Mouse (Mus musculus) G1E-ER4 (cell line): ENCODE data around the gene Actl6a. TPM values are rescaled to one million over a fixed set of nuclear protein-coding genes. Genes with fewer than 3 reads are reported as not detected.
A peak's percentile ranks its signal among the peaks of the same experiment; 100 is the strongest.

Experiments used
- GATA1 ChIP-seq: IDR thresholded peaks from one replicate; pipeline ENCODE4 v1.8.0; 2012; ENCODE audit warnings: low read length, inconsistent platforms
- polyA plus RNA-seq: library from polyadenylated mRNA; stranded (reverse); fragments of >175 nt; gene quantifications from 2 replicates; pipeline ENCODE4 v1.2.3, GENCODE M21; 2012

Actl6a gene
- polyA plus RNA-seq, 1 experiment = 14.2 TPM

- peak; percentile 95 for TF ChIP-seq GATA1
Measured at GRCm38 (mm10) chr3:32689567-32689999, 16.5 kb upstream of the Actl6a start.

GRCm38 (mm10) chr3:32690008-32690407 is 16.1 kb upstream of the Actl6a start:
- TF ChIP-seq GATA1 = no peak

GRCm38 (mm10) chr3:32690901-32691300 is 15.2 kb upstream of the Actl6a start:
- no peak for TF ChIP-seq GATA1

- TF ChIP-seq GATA1 = no peak
Measured at GRCm38 (mm10) chr3:32691841-32692240, 14.3 kb upstream of the Actl6a start.

GRCm38 (mm10) chr3:32694211-32694610 is 11.9 kb upstream of the Actl6a start:
- TF ChIP-seq GATA1 = no peak

GRCm38 (mm10) chr3:32694737-32695582 is 11.1 kb upstream of the Actl6a start:
- no peak for TF ChIP-seq GATA1

- no peak for TF ChIP-seq GATA1
Measured at GRCm38 (mm10) chr3:32695583-32695980, 10.5 kb upstream of the Actl6a start.

GRCm38 (mm10) chr3:32698228-32698863 is 7.8 kb upstream of the Actl6a start:
- TF ChIP-seq GATA1 = no peak

GRCm38 (mm10) chr3:32708052-32708367 is 1.9 kb downstream of the Actl6a start:
- TF ChIP-seq GATA1 = no peak

- no peak for TF ChIP-seq GATA1
Measured at GRCm38 (mm10) chr3:32708368-32709231, 2.5 kb downstream of the Actl6a start.

- no peak for TF ChIP-seq GATA1
Measured at GRCm38 (mm10) chr3:32709388-32709787, 3.3 kb downstream of the Actl6a start.

GRCm38 (mm10) chr3:32713711-32714110 is 7.6 kb downstream of the Actl6a start:
- no peak for TF ChIP-seq GATA1

- TF ChIP-seq GATA1 = no peak
Measured at GRCm38 (mm10) chr3:32718271-32718670, 12.2 kb downstream of the Actl6a start.

GRCm38 (mm10) chr3:32724191-32724590 is 18.1 kb downstream of the Actl6a start:
- TF ChIP-seq GATA1 = no peak

- TF ChIP-seq GATA1 = no peak
Measured at GRCm38 (mm10) chr3:32725951-32726350, 19.9 kb downstream of the Actl6a start.

GRCm38 (mm10) chr3:32727861-32728260 is 21.8 kb downstream of the Actl6a start:
- no peak for TF ChIP-seq GATA1
